Mouse (Mus musculus) E14TG2a.4 (cell line): ENCODE measurements around the gene Dbnl.

Experiments used
- CTCF ChIP-seq: conservative IDR thresholded peaks from 2 replicates; pipeline ENCODE4 v1.5.1; 2014; ENCODE audit warnings: low read length
- NANOG ChIP-seq: IDR thresholded peaks from 2 replicates; pipeline ENCODE4 v1.6.1; 2014; ENCODE audit warnings: borderline replicate concordance, low read length, mixed read lengths
- POU5F1 ChIP-seq: IDR thresholded peaks from 2 replicates; pipeline ENCODE4 v1.6.1; 2014; ENCODE audit warnings: low read length, borderline replicate concordance

- TF ChIP-seq CTCF = no peak
- TF ChIP-seq NANOG = no peak
- no peak for TF ChIP-seq POU5F1
Measured at GRCm38 (mm10) chr11:5797928-5798327, 9.6 kb downstream of the Dbnl start.
